Mouse (Mus musculus) Patski (cell line): ENCODE results near the gene Nfatc4. TPM values are rescaled to one million over a fixed set of nuclear protein-coding genes. Genes with fewer than 3 reads are reported as not detected.

Experiments
- ATAC-seq: fragments of 100-300 bp; one replicate; pipeline ENCODE4 v1.8.0; 2021
- CTCF ChIA-PET: fragments of 350-600 bp; sonication (Branson Sonifier 250); formaldehyde crosslinking; loops from one replicate; lab custom pipeline; 2022; ENCODE audit warnings: inconsistent platforms; lab: Charles Lee
- POLR2A ChIA-PET: fragments of 350-600 bp; sonication (Branson Sonifier 250); formaldehyde crosslinking; loops from one replicate; lab custom pipeline; 2022; ENCODE audit warnings: antibody characterized with exemption, inconsistent platforms; lab: Charles Lee
- DNase-seq: peaks from one replicate; pipeline ENCODE4 v3.0.0-alpha.2; 2011; ENCODE audit warnings: low read depth, low spot score
- H3K27me3 ChIP-seq: fragments of 371-371 bp; one replicate; pipeline ENCODE4 v1.5.1; 2021
- CTCF ChIP-seq: fragments of 100-300 bp; IDR thresholded peaks from one replicate; pipeline ENCODE4 v1.5.1; 2021
- in situ Hi-C: fragments of 300-500 bp; cut with MboI; formaldehyde crosslinking; loops from 3 replicates; pipeline ENCODE4 v1.11.1; 2018; ENCODE audit warnings: low pct_unique_long_range_greater_than_20kb, mixed read lengths
- polyA plus RNA-seq: library from polyadenylated mRNA; unstranded; gene quantifications from one replicate; pipeline ENCODE4 v1.2.3, GENCODE M21; 2021

The Nfatc4 gene
- polyA plus RNA-seq, 1 experiment from 2014 or later, result 3.9 TPM

DNA sequence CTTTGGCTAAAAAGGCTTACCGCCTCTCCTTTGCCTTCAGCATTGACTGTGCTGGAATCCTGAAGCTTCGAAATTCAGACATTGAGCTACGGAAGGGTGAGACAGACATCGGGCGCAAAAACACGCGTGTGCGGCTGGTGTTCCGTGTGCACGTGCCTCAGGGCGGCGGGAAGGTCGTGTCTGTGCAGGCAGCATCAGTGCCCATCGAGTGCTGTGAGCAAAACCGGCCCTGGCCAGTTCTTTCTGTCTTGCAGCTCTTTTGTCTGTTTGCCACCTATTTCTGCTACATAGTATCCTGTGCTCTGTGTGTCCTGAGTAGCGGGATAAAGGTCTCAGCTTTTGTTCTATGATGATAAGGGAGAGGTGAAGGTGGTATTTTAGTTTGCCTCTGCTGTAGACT is 6.9 kb downstream of the Nfatc4 start:
- TF ChIP-seq CTCF, result no peak
- no peak for DNase-seq
- ChIA-PET CTCF (interaction anchor here (1.2 kb wide), 1 partner anchor 49 kb away, joined by 4 read pairs; no protein-coding TSS in a partner anchor), POLR2A (no interaction called here)
- ATAC-seq, result no peak
- no peaks in the 10 kb centered on the region for H3K27me3 ChIP-seq
- in situ Hi-C loops, result no loop called here

DNA sequence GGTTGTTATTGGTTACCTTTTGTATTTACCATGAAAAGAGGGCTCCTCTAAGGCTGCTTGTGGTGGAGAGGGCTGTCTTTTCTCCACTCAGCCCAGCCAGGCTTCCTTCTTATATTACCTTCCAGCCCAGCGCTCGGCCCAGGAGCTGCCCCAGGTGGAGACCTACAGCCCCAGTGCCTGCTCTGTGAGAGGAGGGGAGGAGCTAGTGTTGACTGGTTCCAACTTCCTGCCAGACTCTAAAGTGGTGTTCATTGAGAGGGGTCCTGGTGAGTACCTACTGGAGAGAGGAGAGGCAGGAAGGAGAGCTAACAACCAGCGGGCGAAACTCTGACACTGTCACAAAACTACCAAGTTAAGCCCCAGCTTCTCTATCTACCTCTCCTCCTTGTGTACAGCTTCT is 7.4 kb downstream of the Nfatc4 start:
- ChIA-PET CTCF (no interaction called here), POLR2A (no interaction called here)
- in situ Hi-C loops, result no loop called here
- TF ChIP-seq CTCF, result no peak
- no peaks in the 10 kb centered on the region for H3K27me3 ChIP-seq
- DNase-seq (no peak), ATAC-seq (no peak)

DNA sequence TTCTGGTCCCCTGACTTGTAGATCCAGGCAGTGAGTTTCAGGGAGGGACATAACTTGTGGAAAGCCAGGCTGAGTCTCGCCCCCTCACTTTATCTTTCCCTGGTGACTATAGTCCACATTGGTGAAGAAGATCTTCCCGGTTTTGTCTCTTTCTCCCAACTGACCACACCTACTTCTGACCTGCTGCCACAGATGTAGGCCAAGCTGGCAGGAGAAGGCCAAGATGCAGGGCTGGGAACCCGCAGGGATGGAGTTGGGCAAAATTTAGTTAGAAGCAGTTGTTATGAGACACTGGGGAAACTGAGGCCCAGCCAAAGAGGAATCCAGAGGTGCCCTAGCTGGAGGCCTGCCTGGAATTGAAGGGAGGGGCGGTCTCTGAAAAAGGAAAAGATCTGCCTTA is 10.2 kb downstream of the Nfatc4 start:
- ATAC-seq, result no peak

DNA sequence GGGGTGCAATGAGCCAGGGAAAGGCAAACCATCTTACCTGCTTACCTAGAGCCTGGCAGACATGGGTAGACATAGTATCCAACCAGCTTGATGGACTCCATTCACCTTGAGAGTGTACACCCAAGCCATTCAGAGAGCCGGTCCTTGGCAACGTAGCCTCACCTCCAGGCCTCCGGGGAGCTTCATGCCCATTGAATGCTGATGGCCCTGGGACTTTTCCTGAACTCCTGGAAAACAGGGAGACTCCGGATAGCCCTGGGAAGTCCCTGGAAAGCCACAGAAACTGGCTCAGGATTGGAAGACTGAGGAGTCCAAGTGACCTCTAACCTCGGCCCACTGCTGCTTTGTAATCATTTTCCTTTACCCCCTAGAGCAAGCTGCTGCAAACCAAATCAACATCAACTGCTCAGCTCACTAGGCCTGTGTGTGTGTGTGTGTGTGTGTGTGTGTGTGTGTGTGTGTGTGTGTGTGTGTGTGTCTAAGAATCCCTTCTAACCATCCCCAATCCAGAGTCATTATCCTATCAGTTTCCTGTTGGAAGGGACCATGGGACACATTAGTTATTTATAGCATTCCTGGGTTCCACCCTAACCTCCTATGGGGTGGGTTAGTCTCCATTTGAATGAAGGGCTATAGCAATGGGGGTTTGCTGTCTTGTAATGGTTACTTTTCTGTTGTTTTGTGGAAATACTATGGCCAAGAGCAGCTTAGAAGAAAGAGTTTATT is 12.0 kb downstream of the Nfatc4 start:
- TF ChIP-seq CTCF, result no peak
- ChIA-PET CTCF (interaction anchor here (1.2 to 1.7 kb wide), 2 partner anchors 8 to 15 kb away, joined by 3 to 4 read pairs; no protein-coding TSS in a partner anchor), POLR2A (no interaction called here)
- H3K27me3 ChIP-seq, result peaks cover 3% of the 10 kb centered on the region
- ATAC-seq, result no peak
- in situ Hi-C loops, result no loop called here
- no peak for DNase-seq

More for the DNA sequence above, 10.2 kb downstream of the Nfatc4 start:
- ChIA-PET CTCF (no interaction called here), POLR2A (no interaction called here)
- in situ Hi-C loops, result no loop called here
- no peak for TF ChIP-seq CTCF
- DNase-seq, result no peak
- peaks cover 3% of the 10 kb centered on the region for H3K27me3 ChIP-seq

DNA sequence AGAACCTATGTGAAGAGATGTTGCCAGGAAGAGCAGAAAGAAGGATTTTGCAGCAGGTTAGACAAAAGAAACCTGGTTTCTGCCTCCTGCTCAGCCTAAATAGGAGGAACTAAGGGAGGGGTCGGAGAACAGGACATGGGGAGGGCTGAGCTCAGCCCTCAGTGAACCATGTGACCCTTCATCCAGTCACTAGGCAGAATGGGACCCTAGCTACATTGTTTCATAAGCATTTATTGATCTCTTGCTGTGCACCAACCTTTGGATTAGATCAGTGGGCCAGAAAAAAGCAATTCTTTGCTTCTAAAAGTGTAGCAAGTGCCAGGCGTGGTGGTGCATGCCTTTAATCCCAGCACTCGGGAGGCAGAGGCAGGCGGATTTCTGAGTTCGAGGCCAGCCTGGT is 15.4 kb downstream of the Nfatc4 start:
- no peak for ATAC-seq
- in situ Hi-C loops, result no loop called here
- CTCF ChIA-PET, result interaction anchor here (1.1 kb wide), 1 partner anchor 16 kb away, joined by 4 read pairs; the partner anchor contains the start of gene Nfatc4
- no peak for TF ChIP-seq CTCF
- no peak for DNase-seq
- POLR2A ChIA-PET, result no interaction called here
- peaks cover 3% of the 10 kb centered on the region for H3K27me3 ChIP-seq

- CTCF ChIA-PET, result no interaction called here
- POLR2A ChIA-PET, result no interaction called here
Measured at GRCm38 (mm10) chr14:55838740-55839139, 15.8 kb downstream of the Nfatc4 start.

GRCm38 (mm10) chr14:55840853-55841366 is 18.0 kb downstream of the Nfatc4 start:
- in situ Hi-C loops, result no loop called here
- POLR2A ChIA-PET, result no interaction called here
- ATAC-seq (no peak), DNase-seq (no peak)
- peaks cover 16% of the 10 kb centered on the region for H3K27me3 ChIP-seq
- no peak for TF ChIP-seq CTCF
- CTCF ChIA-PET, result no interaction called here

More at GRCm38 (mm10) chr14:55838740-55839139, 15.8 kb downstream of the Nfatc4 start:
- ATAC-seq (no peak), DNase-seq (no peak)
- TF ChIP-seq CTCF, result no peak
- peaks cover 3% of the 10 kb centered on the region for H3K27me3 ChIP-seq
- in situ Hi-C loops, result no loop called here

- in situ Hi-C loops, result no loop called here
- peaks cover 23% of the 10 kb centered on the region for H3K27me3 ChIP-seq
- CTCF ChIA-PET, result no interaction called here
- TF ChIP-seq CTCF, result peak; percentile 32
- POLR2A ChIA-PET, result interaction anchor here (0.9 kb wide), 1 partner anchor 20 kb away, joined by 3 read pairs; the partner anchor contains the start of gene Nfatc4
- ATAC-seq, result no peak
- no peak for DNase-seq
Measured at GRCm38 (mm10) chr14:55842794-55843193, 19.9 kb downstream of the Nfatc4 start.

DNA sequence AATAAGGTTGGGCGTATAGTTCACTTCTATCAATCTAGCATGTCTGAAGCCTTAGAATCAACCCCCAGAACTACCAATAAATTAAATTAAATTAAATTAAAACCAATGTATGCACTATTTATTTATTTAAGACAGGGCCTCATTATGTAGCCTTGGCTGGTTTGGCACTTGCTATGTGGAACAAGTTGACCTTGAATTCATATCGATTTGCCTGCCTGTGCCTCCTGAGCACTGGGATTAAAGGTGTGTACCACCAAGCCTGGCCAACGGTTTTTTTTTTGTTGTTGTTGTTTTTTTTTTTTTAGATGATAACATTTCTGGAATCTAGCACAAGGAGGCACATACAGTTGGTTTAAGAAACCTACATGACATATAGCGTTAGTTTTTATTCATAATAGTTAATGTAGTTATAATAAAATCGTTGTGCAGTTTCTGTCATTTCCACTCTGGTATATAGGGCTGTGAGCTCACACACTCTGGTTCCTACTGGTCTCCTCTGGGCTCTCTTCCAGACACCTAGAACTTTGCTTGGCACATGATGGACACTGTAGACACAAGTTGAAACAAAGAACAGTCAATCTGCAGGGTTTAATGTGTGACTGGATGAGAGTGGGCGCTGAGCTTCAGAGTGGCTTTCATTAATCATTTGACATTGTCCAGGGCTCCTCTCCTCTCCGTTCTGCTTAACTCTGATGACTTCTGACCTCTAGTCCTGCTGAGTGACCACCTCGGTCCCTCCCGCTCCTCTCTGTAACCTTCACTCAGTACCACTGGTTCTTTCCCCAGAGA is 22.8 kb downstream of the Nfatc4 start:
- DNase-seq (no peak), ATAC-seq (no peak)
- peaks cover 24% of the 10 kb centered on the region for H3K27me3 ChIP-seq
- POLR2A ChIA-PET, result interaction anchor here (0.7 kb wide), 1 partner anchor 9 kb away, joined by 3 read pairs; no protein-coding TSS in a partner anchor
- no peak for TF ChIP-seq CTCF
- CTCF ChIA-PET, result no interaction called here
- in situ Hi-C loops, result no loop called here

- no peak for TF ChIP-seq CTCF
- peaks cover 36% of the 10 kb centered on the region for H3K27me3 ChIP-seq
- no peak for DNase-seq
- POLR2A ChIA-PET, result no interaction called here
- in situ Hi-C loops, result no loop called here
- CTCF ChIA-PET, result interaction anchor here (1.7 kb wide), 1 partner anchor 13 kb away, joined by 5 read pairs; no protein-coding TSS in a partner anchor
- ATAC-seq, result no peak
Measured at GRCm38 (mm10) chr14:55850885-55851284, 27.9 kb downstream of the Nfatc4 start.
